Comparison of ENCODE assay signal across 24 mouse cellular contexts in genomic region chr11:49819676-49820075, GRCm38 (mm10). TPM values are rescaled to one million over a fixed set of nuclear protein-coding genes. Genes with fewer than 3 reads are reported as not detected.
DNase-seq lines count a peak whose midpoint lies in the region; ATAC-seq lines count a peak whose summit lies in the region.
"Had no signal": no experiment of that assay in that cellular context is flagged by ENCODE, and none has a peak within 500 bp of the region (broad histone marks: within the 10 kb centered on the region; RNA-seq: fewer than 3 reads in every experiment).

No protein-coding gene starts in this region.

- no peak overlapping the region for H3K4me2 ChIP-seq in embryonic facial prominence, embryonic 14.5 days (ENCODE audit: low read depth, low read length)
- H3K4me2 ChIP-seq in midbrain, embryonic 16.5 days (ENCODE audit: low read length): no peak overlapping the region
- H3K4me2 ChIP-seq: embryonic facial prominence, embryonic 15.5 days; heart, embryonic 13.5 days; hindbrain, embryonic 15.5 days; limb, embryonic 13.5 days; liver, embryonic 13.5 days; lung, embryonic 15.5 days had no signal

- H3K27ac ChIP-seq in embryonic facial prominence, embryonic 14.5 days (replicated peaks; ENCODE audit: low read depth, low read length): no peak overlapping the region
- H3K27ac ChIP-seq in embryonic facial prominence, embryonic 10.5 days (replicated peaks): no peak overlapping the region
- no peak overlapping the region for H3K27ac ChIP-seq in midbrain, embryonic 16.5 days (ENCODE audit: low read length)
- H3K27ac ChIP-seq: embryonic facial prominence, embryonic 15.5 days; heart, embryonic 13.5 days; hindbrain, embryonic 15.5 days; limb, embryonic 13.5 days; liver, embryonic 13.5 days; lung, embryonic 15.5 days; macrophage; midbrain, embryonic 10.5 days had no signal

- peaks cover 57% of the 10 kb centered on the region for H3K36me3 ChIP-seq in embryonic facial prominence, embryonic 14.5 days (ENCODE audit: control insufficient read depth, insufficient read depth, low read length)
- peaks cover 88% of the 10 kb centered on the region for H3K36me3 ChIP-seq in embryonic facial prominence, embryonic 10.5 days (replicated peaks)
- peaks cover 15% of the 10 kb centered on the region for H3K36me3 ChIP-seq in midbrain, embryonic 16.5 days (ENCODE audit: control insufficient read depth, insufficient read depth, low read length)
- H3K36me3 ChIP-seq: liver, embryonic 13.5 days; lung, embryonic 15.5 days had no signal

- H3K4me3 ChIP-seq in embryonic facial prominence, embryonic 14.5 days (ENCODE audit: low read depth, low read length): no peak overlapping the region
- no peak overlapping the region for H3K4me3 ChIP-seq in embryonic facial prominence, embryonic 10.5 days
- H3K4me3 ChIP-seq in midbrain, embryonic 16.5 days (ENCODE audit: low read depth, low read length): no peak overlapping the region
- H3K4me3 ChIP-seq: embryonic facial prominence, embryonic 15.5 days; heart, embryonic 13.5 days; hindbrain, embryonic 15.5 days; limb, embryonic 13.5 days; liver, embryonic 13.5 days; lung, embryonic 15.5 days; midbrain, embryonic 10.5 days had no signal

- intact Hi-C loops in left cerebral cortex, postnatal 10 days (cut with DNase I): no loop called here
- intact Hi-C loops in left cerebral cortex, postnatal 36 days (cut with DNase I): loop anchor here (5.0 kb wide), 1 partner anchor 92 kb away; no protein-coding TSS in a partner anchor

- DNase-seq in embryonic facial prominence, embryonic 14.5 days (ENCODE audit: low spot score): peak; percentile 16
- no peak for DNase-seq in embryonic facial prominence, embryonic 10.5 days (ENCODE audit: low spot score)
- peak; percentile 28 for DNase-seq in left cerebral cortex, adult 11 months (ENCODE audit: low spot score)
- no peak for DNase-seq in left cerebral cortex, postnatal 10 days (ENCODE audit: extremely low spot score in 1 of 2, low spot score in 2 of 2)
- peak; percentile 17 to 23 for DNase-seq in left cerebral cortex, postnatal 36 days (ENCODE audit: low spot score in 2 of 2)
- no peak for DNase-seq in testis, postnatal 14 days (ENCODE audit: low spot score)
- DNase-seq: adrenal gland, adult 8-10 months; cerebellum, postnatal 14 days; gastrocnemius, postnatal 10 days; heart, adult 18-20 months; heart, postnatal 4 days; liver, embryonic 13.5 days; thymus, postnatal 14 days had no signal

- no peak overlapping the region for H3K9ac ChIP-seq in embryonic facial prominence, embryonic 14.5 days (ENCODE audit: low read depth, low read length)
- no peak overlapping the region for H3K9ac ChIP-seq in midbrain, embryonic 16.5 days (ENCODE audit: low read depth, low read length)
- H3K9ac ChIP-seq: embryonic facial prominence, embryonic 15.5 days; heart, embryonic 13.5 days; hindbrain, embryonic 15.5 days; limb, embryonic 13.5 days; liver, embryonic 13.5 days; lung, embryonic 15.5 days had no signal

- H3K27me3 ChIP-seq in embryonic facial prominence, embryonic 14.5 days (replicated peaks; ENCODE audit: control insufficient read depth, insufficient read depth, low read length): no peaks in the 10 kb centered on the region
- H3K27me3 ChIP-seq in embryonic facial prominence, embryonic 10.5 days (replicated peaks; ENCODE audit: low read depth, poor library complexity, severe bottlenecking): no peaks in the 10 kb centered on the region
- no peaks in the 10 kb centered on the region for H3K27me3 ChIP-seq in midbrain, embryonic 16.5 days (ENCODE audit: control insufficient read depth, insufficient read depth, low read depth, low read length)
- H3K27me3 ChIP-seq: embryonic facial prominence, embryonic 15.5 days; heart, embryonic 13.5 days; hindbrain, embryonic 15.5 days; limb, embryonic 13.5 days; liver, embryonic 13.5 days; lung, embryonic 15.5 days had no signal

- no peak for ATAC-seq in embryonic facial prominence, embryonic 14.5 days (ENCODE audit: low read depth)
- ATAC-seq in midbrain, embryonic 16.5 days: no peak
- ATAC-seq: CD4-positive, CD25-positive, alpha-beta regulatory T cell, adult 4 months; intestine, embryonic 16.5 days; Patski had no signal

- no peaks in the 10 kb centered on the region for H3K9me3 ChIP-seq in embryonic facial prominence, embryonic 14.5 days (ENCODE audit: control insufficient read depth, low read length)
- H3K9me3 ChIP-seq in embryonic facial prominence, embryonic 10.5 days: no peaks in the 10 kb centered on the region
- no peaks in the 10 kb centered on the region for H3K9me3 ChIP-seq in midbrain, embryonic 16.5 days (replicated peaks; ENCODE audit: control insufficient read depth, low read length, poor library complexity, severe bottlenecking)
- H3K9me3 ChIP-seq: embryonic facial prominence, embryonic 15.5 days; heart, embryonic 13.5 days; hindbrain, embryonic 15.5 days; limb, embryonic 13.5 days; liver, embryonic 13.5 days; lung, embryonic 15.5 days; midbrain, embryonic 10.5 days had no signal

- no peaks in the 10 kb centered on the region for H3K4me1 ChIP-seq in embryonic facial prominence, embryonic 14.5 days (ENCODE audit: control insufficient read depth, insufficient read depth, low read length)
- no peaks in the 10 kb centered on the region for H3K4me1 ChIP-seq in embryonic facial prominence, embryonic 10.5 days
- no peaks in the 10 kb centered on the region for H3K4me1 ChIP-seq in midbrain, embryonic 16.5 days (ENCODE audit: control insufficient read depth, insufficient read depth, low read length)
- H3K4me1 ChIP-seq: embryonic facial prominence, embryonic 15.5 days; heart, embryonic 13.5 days; hindbrain, embryonic 15.5 days; limb, embryonic 13.5 days; lung, embryonic 15.5 days; midbrain, embryonic 10.5 days had no signal

- WGBS in embryonic facial prominence, embryonic 14.5 days: 76% methylated on average over 7 of the region's 7 CpGs
- 91% methylated on average over 7 of the region's 7 CpGs for WGBS in embryonic facial prominence, embryonic 10.5 days
- 76% methylated on average over 7 of the region's 7 CpGs for WGBS in midbrain, embryonic 16.5 days

RNA-seq across cellular contexts. Expression of gene Gfpt2, which starts 25.7 kb away (rescaled TPM):
- polyA plus RNA-seq in embryonic facial prominence, embryonic 14.5 days (2014; fragmentation: Nextera tagmentation; extraction: Ambion mirVana): 22.5 and 26.9 TPM in 2 replicates
- 40.5 and 44.0 TPM in 2 replicates for polyA plus RNA-seq in embryonic facial prominence, embryonic 10.5 days (2016; fragmentation: Nextera tagmentation; extraction: Ambion mirVana)
- total RNA-seq in left cerebral cortex, postnatal 10 days (2021): 1 to 10 TPM; 8.9 to 9.9 TPM
- total RNA-seq in left cerebral cortex, postnatal 36 days (2021): 1 to 10 TPM; 7.6 to 8.0 TPM
- polyA plus RNA-seq in midbrain, embryonic 16.5 days (2015; fragmentation: Nextera tagmentation; extraction: Ambion mirVana): 6.6 and 6.8 TPM in 2 replicates
- polyA plus RNA-seq: macrophage had no signal

RNA-seq across cellular contexts. Expression of gene Mapk9, which starts 26.9 kb away (rescaled TPM):
- polyA plus RNA-seq in embryonic facial prominence, embryonic 14.5 days (2014; fragmentation: Nextera tagmentation; extraction: Ambion mirVana): 41.7 and 43.0 TPM in 2 replicates
- polyA plus RNA-seq in embryonic facial prominence, embryonic 10.5 days (2016; fragmentation: Nextera tagmentation; extraction: Ambion mirVana): 26.0 and 28.4 TPM in 2 replicates
- 100 to 1,000 TPM; 202 to 212 TPM for total RNA-seq in left cerebral cortex, postnatal 10 days (2021)
- total RNA-seq in left cerebral cortex, postnatal 36 days (2021): 100 to 1,000 TPM; 215 to 223 TPM
- 64.2 and 71.4 TPM in 2 replicates for polyA plus RNA-seq in midbrain, embryonic 16.5 days (2015; fragmentation: Nextera tagmentation; extraction: Ambion mirVana)

Comparison
In these comparisons a context has a peak if more than half of its experiments do, and no peak if none do; other contexts are left out.
1. DNase-seq: peak in embryonic facial prominence, embryonic 14.5 days (single experiment), left cerebral cortex, adult 11 months (single experiment) and left cerebral cortex, postnatal 36 days (2 of 2); none in embryonic facial prominence, embryonic 10.5 days (single experiment), left cerebral cortex, postnatal 10 days (0 of 2) and testis, postnatal 14 days (single experiment).